Mouse (Mus musculus) heart, postnatal 25 days (tissue): Measurements from ENCODE around the gene Olfr171. TPM values are rescaled to one million over a fixed set of nuclear protein-coding genes. Genes with fewer than 3 reads are reported as not detected.
"Not testable (repeated sequence)": the region's sequence is repeated elsewhere in the genome, so short reads cannot be mapped to it uniquely, and the experiment has no call there.

Experiments used
- DNase-seq: peaks from one replicate; pipeline ENCODE4 v3.0.0; 2022; ENCODE audit warnings: low spot score
- intact Hi-C: fragments of 180-260 bp; cut with DNase I; formaldehyde crosslinking; loops from one replicate; pipeline ENCODE4 v1.15.1; 2025
- total RNA-seq, 2 experiments: library from RNA; stranded (reverse); gene quantifications; 2 replicates each; pipeline ENCODE4 v1.2.3; 2021

Gene Olfr171
- not detected for total RNA-seq

GRCm38 (mm10) chr16:19629816-19630215 lies at the start of gene Olfr171:
Gene Olfr171 (minus strand): TSS chr16:19629916.
- intact Hi-C loops = no loop called here
- DNase-seq = no peak

DNA sequence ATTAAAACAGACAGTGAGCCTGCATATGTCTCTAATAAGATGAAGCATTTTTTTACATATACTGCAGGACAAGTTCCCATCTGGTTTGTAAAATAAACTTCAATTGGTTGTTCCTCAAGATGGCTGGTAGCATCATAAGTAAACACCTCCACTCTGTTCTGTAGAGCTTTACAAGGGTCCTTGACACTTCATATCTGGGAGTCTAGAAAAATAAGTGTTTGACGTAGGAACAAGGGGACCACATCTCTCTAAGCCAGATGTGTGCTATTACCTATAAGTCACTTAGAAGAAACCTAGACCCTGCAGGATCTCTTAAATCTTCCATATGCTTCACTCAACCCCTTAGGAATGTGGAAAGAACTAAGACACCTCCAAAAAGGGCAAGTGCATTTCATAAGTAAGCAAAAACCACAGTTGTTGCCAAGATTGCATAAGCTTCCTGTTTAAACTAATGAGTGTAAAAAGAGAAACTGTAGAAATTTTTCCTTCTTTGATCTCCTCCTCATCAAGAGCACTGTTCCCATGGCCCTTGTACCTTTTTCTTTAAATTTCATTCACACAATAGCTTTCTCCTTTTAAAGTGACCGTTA lies 41.1 kb upstream of the Olfr171 start:
- DNase-seq = no peak
- intact Hi-C loops = no loop called here

DNA sequence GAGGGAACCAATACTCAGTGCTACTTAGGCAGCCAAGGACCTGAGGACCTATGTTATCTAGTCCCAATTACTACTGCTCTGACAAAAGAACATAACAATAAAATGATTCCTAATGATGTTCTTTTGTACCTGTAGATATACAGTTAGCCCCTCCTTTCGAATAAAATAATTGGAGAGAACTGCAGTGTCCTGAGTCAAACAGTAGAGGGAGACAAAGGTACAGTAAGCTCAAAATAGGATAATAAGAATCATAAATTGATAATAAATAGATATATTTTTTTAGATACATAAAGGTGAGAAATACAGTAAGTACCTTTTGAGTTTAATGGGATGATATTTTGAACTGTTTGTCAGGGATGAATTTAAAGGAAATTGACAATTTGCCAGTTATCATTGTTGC lies 36.6 kb upstream of the Olfr171 start:
- intact Hi-C loops = no loop called here
- DNase-seq = no peak

- not testable (repeated sequence) for DNase-seq
- intact Hi-C loops = loop anchor here (2.0 kb wide), 1 partner anchor 39 kb away; no protein-coding TSS in a partner anchor
These were observed 17.9 kb downstream of the Olfr171 start, which contains the start of gene Olfr170 for GRCm38 (mm10) chr16:19611782-19612181. Gene Olfr170 (minus strand): TSS chr16:19611882.

DNA sequence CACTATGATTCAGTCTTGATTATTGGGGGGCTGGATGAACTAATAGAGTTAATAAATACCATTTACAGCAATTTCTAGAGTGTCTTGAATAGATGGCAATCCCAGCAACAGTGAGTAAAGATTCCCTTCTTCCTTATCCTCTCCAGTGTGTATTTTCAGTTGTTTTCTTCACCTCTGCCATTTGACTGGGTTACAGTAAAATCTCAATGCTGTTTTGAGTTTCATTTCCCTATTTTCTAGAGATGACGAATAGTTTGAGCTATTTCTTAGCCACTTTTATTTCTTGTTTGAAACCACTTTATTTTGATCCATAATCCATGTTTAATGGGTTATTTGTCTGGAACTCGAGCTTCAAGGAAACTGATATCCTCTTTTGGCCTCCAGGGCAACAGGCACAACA lies 26.6 kb downstream of the Olfr171 start:
- no peak for DNase-seq
- intact Hi-C loops = no loop called here

Other genes starting within 250 kb of the Olfr171 start
- gene Olfr165, start 206.8 kb downstream of the Olfr171 start, total RNA-seq = not detected
- not detected for gene Olfr166, start 146.2 kb downstream of the Olfr171 start, total RNA-seq
- not detected for gene Olfr167, start 107.7 kb downstream of the Olfr171 start, total RNA-seq
- not detected for gene Olfr168, start 94.4 kb downstream of the Olfr171 start, total RNA-seq
- not detected for gene Olfr169, start 58.1 kb downstream of the Olfr171 start, total RNA-seq
- not detected for gene Olfr170, start 18.0 kb downstream of the Olfr171 start, total RNA-seq
- under 1 TPM; 0.08 to 0.13 TPM for gene Lamp3, start 76.5 kb upstream of the Olfr171 start, total RNA-seq
- under 1 TPM; 0.73 TPM for gene B3gnt5, start 130.3 kb upstream of the Olfr171 start, total RNA-seq